Comparison of ENCODE assay signal across 20 mouse cellular contexts in the genomic region with DNA sequence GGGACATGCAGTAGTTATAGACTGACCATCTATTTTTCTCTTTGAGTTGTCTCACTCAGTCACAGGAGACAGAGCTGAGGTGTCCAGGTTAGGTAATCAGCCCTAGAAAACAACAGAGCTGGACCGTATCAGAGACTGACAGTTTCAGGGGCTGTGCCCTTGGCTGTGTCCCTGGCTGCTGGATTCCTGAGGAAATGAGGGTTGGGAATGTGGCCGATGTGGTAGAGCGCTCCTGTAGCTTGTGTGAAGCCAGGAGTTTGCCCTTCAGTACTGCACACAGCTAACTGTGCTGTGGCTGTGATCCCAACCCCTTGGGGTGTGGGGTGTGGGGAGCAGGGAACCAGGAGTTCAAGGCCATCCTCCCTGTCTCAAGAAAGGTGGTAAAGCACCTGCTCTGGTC. TPM values are rescaled to one million over a fixed set of nuclear protein-coding genes. Genes with fewer than 3 reads are reported as not detected.
DNase-seq lines count a peak whose midpoint lies in the region; ATAC-seq and TF ChIP-seq lines count a peak whose summit lies in the region.
"Had no signal": no experiment of that assay in that cellular context is flagged by ENCODE, and none has a peak within 500 bp of the region (broad histone marks: within the 10 kb centered on the region; RNA-seq: fewer than 3 reads in every experiment).

No protein-coding gene starts in this region.

- no peaks in the 10 kb centered on the region for H3K27me3 ChIP-seq in heart, embryonic 12.5 days (replicated peaks)
- H3K27me3 ChIP-seq: heart, embryonic 13.5 days; hindbrain, embryonic 12.5 days; neural tube, embryonic 15.5 days had no signal

- peak; percentile 10 for DNase-seq in gastrocnemius, adult 2 months
- no peak for DNase-seq in gastrocnemius, postnatal 10 days
- DNase-seq in heart, postnatal 10 days: peak; percentile 40 to 43
- peak; percentile 63 to 68 for DNase-seq in adrenal gland, postnatal 36 days
- no peak for DNase-seq in ovary, adult 18-20 months (ENCODE audit: low spot score)
- no peak for DNase-seq in lung, adult 18-20 months
- DNase-seq: cerebellum, adult 11 months; cerebellum, adult 9-11 months; gastrocnemius, postnatal 25 days; kidney, postnatal 4 days; thymus, adult 18-20 months; thymus, postnatal 4 days had no signal

- no peaks in the 10 kb centered on the region for H3K4me1 ChIP-seq in heart, embryonic 12.5 days (replicated peaks)
- H3K4me1 ChIP-seq: embryonic facial prominence, embryonic 10.5 days; heart, embryonic 13.5 days; hindbrain, embryonic 12.5 days; neural tube, embryonic 15.5 days had no signal

- H3K4me2 ChIP-seq in heart, embryonic 12.5 days: no peak overlapping the region
- H3K4me2 ChIP-seq: heart, embryonic 13.5 days; hindbrain, embryonic 12.5 days; midbrain, embryonic 11.5 days; neural tube, embryonic 15.5 days had no signal

- H3K9ac ChIP-seq in heart, embryonic 12.5 days: no peak overlapping the region
- H3K9ac ChIP-seq: heart, embryonic 13.5 days; hindbrain, embryonic 12.5 days; neural tube, embryonic 15.5 days had no signal

- intact Hi-C loops in gastrocnemius, adult 2 months (cut with DNase I): no loop called here
- intact Hi-C loops in heart, postnatal 10 days (cut with DNase I): no loop called here

- 84% methylated on average over 3 of the region's 3 CpGs for WGBS in heart, embryonic 12.5 days

- no peak for TF ChIP-seq CTCF in gastrocnemius, adult 2 months (IDR thresholded peaks at IDR 0.05)

- H3K4me3 ChIP-seq in gastrocnemius, adult 2 months: no peak overlapping the region
- H3K4me3 ChIP-seq in heart, embryonic 12.5 days: no peak overlapping the region
- H3K4me3 ChIP-seq: embryonic facial prominence, embryonic 10.5 days; heart, embryonic 13.5 days; hindbrain, embryonic 12.5 days; neural tube, embryonic 15.5 days had no signal

- H3K36me3 ChIP-seq in heart, embryonic 12.5 days: peaks cover 97% of the 10 kb centered on the region

- ATAC-seq in heart, embryonic 12.5 days (ENCODE audit: insufficient number of reproducible peaks, low FRiP score): no peak
- ATAC-seq: forebrain, embryonic 16.5 days had no signal

- no peaks in the 10 kb centered on the region for H3K9me3 ChIP-seq in heart, embryonic 12.5 days (replicated peaks)
- H3K9me3 ChIP-seq: embryonic facial prominence, embryonic 10.5 days; heart, embryonic 13.5 days; hindbrain, embryonic 12.5 days; neural tube, embryonic 15.5 days had no signal

- H3K27ac ChIP-seq in gastrocnemius, adult 2 months: no peak overlapping the region
- H3K27ac ChIP-seq in heart, embryonic 12.5 days (ENCODE audit: poor library complexity, severe bottlenecking): no peak overlapping the region
- H3K27ac ChIP-seq: embryonic facial prominence, embryonic 10.5 days; hindbrain, embryonic 12.5 days; neural tube, embryonic 15.5 days had no signal

RNA-seq across cellular contexts. Expression of a gene that starts 20.7 kb away (rescaled TPM):
- 100 to 1,000 TPM; 579 to 631 TPM for total RNA-seq in gastrocnemius, adult 2 months (2021)
- total RNA-seq in gastrocnemius, postnatal 10 days (2021): 100 to 1,000 TPM; 195 to 205 TPM
- 100 to 1,000 TPM; 279 to 286 TPM for total RNA-seq in heart, postnatal 10 days (2021)
- 3.9 and 4.5 TPM in 2 replicates for polyA plus RNA-seq in heart, embryonic 12.5 days (2016; fragmentation: Nextera tagmentation; extraction: Ambion mirVana)
- total RNA-seq in adrenal gland, postnatal 36 days (2021): 100 to 1,000 TPM; 178 to 195 TPM

RNA-seq across cellular contexts. Expression of a gene that starts 21.1 kb away (rescaled TPM):
- 1 to 10 TPM; 3.8 to 5.7 TPM for total RNA-seq in gastrocnemius, adult 2 months (2021)
- 1 to 10 TPM; 1.6 to 2.5 TPM for total RNA-seq in gastrocnemius, postnatal 10 days (2021)
- 1 to 10 TPM; 2.6 to 3.0 TPM for total RNA-seq in heart, postnatal 10 days (2021)
- polyA plus RNA-seq in heart, embryonic 12.5 days (2016; fragmentation: Nextera tagmentation; extraction: Ambion mirVana): 1.7 and 1.8 TPM in 2 replicates
- 10 to 100 TPM in 1 of 2 experiments, 1 to 10 TPM in 1; 9.5 to 12.2 TPM for total RNA-seq in adrenal gland, postnatal 36 days (2021)
- total RNA-seq: common myeloid progenitor, adult 5-6 weeks had no signal

RNA-seq across cellular contexts. Expression of a gene that starts 33.2 kb away (rescaled TPM):
- 10 to 100 TPM; 39.6 to 44.9 TPM for total RNA-seq in gastrocnemius, adult 2 months (2021)
- total RNA-seq in gastrocnemius, postnatal 10 days (2021): 10 to 100 TPM; 20.6 to 21.8 TPM
- total RNA-seq in heart, postnatal 10 days (2021): 10 to 100 TPM; 31.2 to 32.8 TPM
- 10.9 and 16.5 TPM in 2 replicates for polyA plus RNA-seq in heart, embryonic 12.5 days (2016; fragmentation: Nextera tagmentation; extraction: Ambion mirVana)
- 10 to 100 TPM; 36.5 to 45.7 TPM for total RNA-seq in adrenal gland, postnatal 36 days (2021)

RNA-seq across cellular contexts. Expression of a gene that starts 42.9 kb away (rescaled TPM):
- 10 to 100 TPM; 10.7 to 10.8 TPM for total RNA-seq in gastrocnemius, adult 2 months (2021)
- total RNA-seq in gastrocnemius, postnatal 10 days (2021): 10 to 100 TPM; 11.6 to 12.4 TPM
- 10 to 100 TPM; 10.6 to 11.2 TPM for total RNA-seq in heart, postnatal 10 days (2021)
- 7.3 and 8.3 TPM in 2 replicates for polyA plus RNA-seq in heart, embryonic 12.5 days (2016; fragmentation: Nextera tagmentation; extraction: Ambion mirVana)
- 1 to 10 TPM; 8.4 to 9.4 TPM for total RNA-seq in adrenal gland, postnatal 36 days (2021)

RNA-seq across cellular contexts. Expression of a gene that starts 51.9 kb away (rescaled TPM):
- 10 to 100 TPM; 86.3 to 86.4 TPM for total RNA-seq in gastrocnemius, adult 2 months (2021)
- 100 to 1,000 TPM; 131 to 133 TPM for total RNA-seq in gastrocnemius, postnatal 10 days (2021)
- total RNA-seq in heart, postnatal 10 days (2021): 10 to 100 TPM; 86.0 to 88.2 TPM
- polyA plus RNA-seq in heart, embryonic 12.5 days (2016; fragmentation: Nextera tagmentation; extraction: Ambion mirVana): 164 and 170 TPM in 2 replicates
- total RNA-seq in adrenal gland, postnatal 36 days (2021): 10 to 100 TPM; 87.1 to 88.1 TPM

Comparison
In these comparisons a context has a peak if more than half of its experiments do, and no peak if none do; other contexts are left out.
1. DNase-seq: peak in gastrocnemius, adult 2 months (single experiment), heart, postnatal 10 days (2 of 2) and adrenal gland, postnatal 36 days (2 of 2); none in gastrocnemius, postnatal 10 days (single experiment), ovary, adult 18-20 months (single experiment) and lung, adult 18-20 months (0 of 2).